Mouse (Mus musculus) heart, embryonic 11.5 days (tissue): ENCODE measurements at regions not wholly inside any gene's neighbourhood (a gene's known extent, or its start where the extent isn't known, plus 50 kb on each side); places are given as distances from the start of the nearest gene placed in this dataset.

Source experiments
- ATAC-seq: fragments of 200-750 bp; cut with Nextera tagmentation; replicated peaks from 2 replicates; pipeline ENCODE4 v1.8.0; 2017; ENCODE audit warnings: moderate library complexity; ENCODE audit not compliant: insufficient number of reproducible peaks, low FRiP score, low TSS enrichment
- H3K27ac ChIP-seq: fragments of 300-500 bp; sonication (generic); 2 replicates; pipeline ENCODE4 v1.5.1; 2014; ENCODE audit warnings: mild to moderate bottlenecking, low read depth, low read length
- H3K27me3 ChIP-seq: fragments of 300-500 bp; sonication (generic); 2 replicates; pipeline ENCODE4 v1.6.1; 2014; ENCODE audit warnings: mild to moderate bottlenecking, low read length, mixed read lengths; ENCODE audit not compliant: control insufficient read depth, insufficient read depth
- H3K36me3 ChIP-seq: fragments of 300-500 bp; sonication (generic); 2 replicates; pipeline ENCODE4 v1.6.1; 2014; ENCODE audit warnings: mild to moderate bottlenecking, low read length, moderate library complexity, mixed read lengths; ENCODE audit not compliant: control insufficient read depth, insufficient read depth
- H3K4me1 ChIP-seq: fragments of 300-500 bp; sonication (generic); 2 replicates; pipeline ENCODE4 v1.6.1; 2014; ENCODE audit warnings: low read length; ENCODE audit not compliant: control insufficient read depth, insufficient read depth
- H3K4me2 ChIP-seq: fragments of 300-500 bp; sonication (generic); 2 replicates; pipeline ENCODE4 v1.6.1; 2014; ENCODE audit warnings: mild to moderate bottlenecking, moderate library complexity
- H3K4me3 ChIP-seq: fragments of 300-500 bp; sonication (generic); 2 replicates; pipeline ENCODE4 v1.5.1; 2014; ENCODE audit warnings: low read depth, low read length
- H3K9ac ChIP-seq: fragments of 300-500 bp; sonication (generic); 2 replicates; pipeline ENCODE4 v1.6.1; 2014; ENCODE audit warnings: mild to moderate bottlenecking, low read depth, low read length, moderate library complexity
- H3K9me3 ChIP-seq: fragments of 300-500 bp; sonication (generic); replicated peaks from 2 replicates; pipeline ENCODE4 v1.6.1; 2016; ENCODE audit warnings: low read length; ENCODE audit not compliant: control insufficient read depth
- WGBS: fragments of 180-500 bp; shearing (Covaris S2); extraction: QIAGEN DNeasy Blood & Tissue Kit; methylation state at CpG from one replicate; pipeline ENCODE4 v1.1.7; 2014; ENCODE audit not compliant: insufficient replicate concordance; 5-methylcytosine and 5-hydroxymethylcytosine counted together

- Histone ChIP-seq H3K4me2 (no peak overlapping the region), H3K4me1 (no peaks in the 10 kb centered on the region), H3K9me3 (no peaks in the 10 kb centered on the region), H3K27me3 (no peaks in the 10 kb centered on the region), H3K36me3 (no peaks in the 10 kb centered on the region), H3K4me3 (no peak overlapping the region), H3K9ac (no peak overlapping the region), H3K27ac (no peak overlapping the region)
- no peak for ATAC-seq
- WGBS = 74% methylated on average over 3 of the region's 3 CpGs
Measured at GRCm38 (mm10) chr13:28457403-28457802, 200.1 kb downstream of the Gm11361 start.

DNA sequence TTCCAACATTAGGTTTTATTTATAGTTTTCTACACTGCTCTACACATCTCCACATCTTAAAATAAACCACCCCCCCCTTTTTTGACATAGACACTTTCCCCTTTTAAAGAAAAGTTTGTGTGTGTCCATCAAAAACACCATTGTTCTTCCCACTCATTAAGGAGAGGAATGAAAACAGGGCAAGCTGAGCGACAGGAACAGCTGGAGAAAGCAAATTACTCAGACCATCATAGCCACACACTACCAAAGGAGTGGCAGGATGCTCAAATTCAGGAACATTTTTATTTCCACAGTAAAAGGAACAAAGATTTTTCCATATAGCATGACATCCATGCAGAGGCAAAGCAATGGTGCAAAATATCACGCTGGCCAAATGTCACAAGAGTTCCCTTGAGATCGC, 198.6 kb downstream of the Gm11361 start:
- Histone ChIP-seq H3K4me3 (no peak overlapping the region), H3K36me3 (no peaks in the 10 kb centered on the region), H3K27ac (no peak overlapping the region), H3K9ac (no peak overlapping the region), H3K27me3 (no peaks in the 10 kb centered on the region), H3K4me2 (no peak overlapping the region), H3K4me1 (no peaks in the 10 kb centered on the region), H3K9me3 (no peaks in the 10 kb centered on the region)
- no peak for ATAC-seq
- 76% methylated on average over 3 of the region's 3 CpGs for WGBS

- no peak overlapping the region for H3K9ac ChIP-seq
- no peak overlapping the region for H3K4me3 ChIP-seq
- H3K27ac ChIP-seq = no peak overlapping the region
- H3K36me3 ChIP-seq = no peaks in the 10 kb centered on the region
- no peak overlapping the region for H3K4me2 ChIP-seq
- H3K27me3 ChIP-seq = no peaks in the 10 kb centered on the region
- H3K4me1 ChIP-seq = no peaks in the 10 kb centered on the region
- 83% methylated on average over 10 of the region's 10 CpGs for WGBS
- no peak for ATAC-seq
- H3K9me3 ChIP-seq = no peaks in the 10 kb centered on the region
Measured at GRCm38 (mm10) chr13:28455016-28455415, 197.7 kb downstream of the Gm11361 start.

DNA sequence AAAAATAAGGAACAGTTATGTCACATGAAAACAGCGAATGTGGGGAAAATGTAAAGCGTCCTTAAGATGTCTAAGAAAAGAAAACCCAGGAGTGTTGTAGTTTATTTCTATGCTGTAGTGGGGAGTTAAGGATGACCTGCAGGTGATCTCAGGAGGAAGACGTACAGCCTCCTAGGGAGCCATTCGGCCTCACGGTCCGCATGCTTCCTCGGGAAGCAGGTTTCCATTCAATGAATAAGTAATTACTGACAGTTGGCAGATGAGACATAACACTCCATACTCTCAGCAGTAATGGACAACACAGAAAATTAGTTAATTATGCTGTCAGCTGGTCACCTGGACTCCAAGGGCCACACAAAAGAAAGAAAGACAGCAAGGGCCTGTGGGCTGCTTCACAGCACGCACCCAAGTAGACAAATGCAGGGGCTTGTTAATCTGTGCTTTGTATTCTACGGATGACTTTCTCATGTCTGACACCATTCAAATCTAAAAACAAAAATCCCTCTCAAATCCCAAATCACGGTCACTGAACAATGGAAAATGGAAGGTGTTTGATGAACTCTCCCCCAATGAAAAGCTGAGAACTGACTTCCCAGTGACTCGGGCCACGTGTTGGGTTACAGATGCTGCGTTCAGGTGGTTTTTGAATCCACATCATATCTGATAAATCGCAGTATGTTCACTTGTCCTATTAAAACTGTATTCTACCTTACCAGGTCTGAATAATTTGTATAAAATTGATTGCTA, 193.5 kb downstream of the Gm11361 start:
- H3K4me3 ChIP-seq = no peak overlapping the region
- ATAC-seq = no peak
- 84% methylated on average over 14 of the region's 14 CpGs for WGBS
- H3K9me3 ChIP-seq = no peaks in the 10 kb centered on the region
- no peaks in the 10 kb centered on the region for H3K4me1 ChIP-seq
- no peaks in the 10 kb centered on the region for H3K36me3 ChIP-seq
- no peak overlapping the region for H3K27ac ChIP-seq
- no peak overlapping the region for H3K9ac ChIP-seq
- no peak overlapping the region for H3K4me2 ChIP-seq
- H3K27me3 ChIP-seq = no peaks in the 10 kb centered on the region

- no peaks in the 10 kb centered on the region for H3K4me1 ChIP-seq
- no peak overlapping the region for H3K9ac ChIP-seq
- H3K36me3 ChIP-seq = no peaks in the 10 kb centered on the region
- WGBS = 84% methylated on average over 1 of the region's 1 CpGs
- H3K4me2 ChIP-seq = no peak overlapping the region
- H3K27ac ChIP-seq = no peak overlapping the region
- H3K9me3 ChIP-seq = no peaks in the 10 kb centered on the region
- ATAC-seq = no peak
- no peak overlapping the region for H3K4me3 ChIP-seq
- no peaks in the 10 kb centered on the region for H3K27me3 ChIP-seq
Measured at GRCm38 (mm10) chr13:28449026-28449425, 191.7 kb downstream of the Gm11361 start.

DNA sequence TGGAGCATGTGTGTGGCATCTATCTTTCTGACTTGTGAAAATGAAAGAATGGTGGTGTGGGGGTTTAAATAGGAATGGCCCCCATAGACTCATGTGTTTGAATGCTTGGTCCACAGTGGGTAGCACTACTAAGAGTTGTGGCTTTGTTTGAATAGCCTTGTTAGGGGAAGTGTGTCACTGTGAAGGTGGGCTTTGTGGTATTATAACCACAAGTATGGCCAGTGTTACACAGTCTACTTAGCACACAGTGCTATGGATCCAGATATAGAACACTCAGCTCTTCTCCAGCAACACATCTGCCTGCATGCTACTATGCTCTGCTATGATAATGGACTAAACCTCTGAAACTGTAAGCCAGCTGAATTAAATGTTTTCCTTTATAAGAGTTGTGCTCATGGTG, 184.9 kb downstream of the Gm11361 start:
- Histone ChIP-seq H3K4me1 (no peaks in the 10 kb centered on the region), H3K9me3 (peaks cover 4% of the 10 kb centered on the region; the same call in 1 of the 2 replicates), H3K27me3 (no peaks in the 10 kb centered on the region), H3K36me3 (no peaks in the 10 kb centered on the region; the same call in 1 of the 2 replicates), H3K4me2 (no peak overlapping the region), H3K9ac (no peak overlapping the region), H3K27ac (no peak overlapping the region), H3K4me3 (no peak overlapping the region)
- no peak for ATAC-seq

DNA sequence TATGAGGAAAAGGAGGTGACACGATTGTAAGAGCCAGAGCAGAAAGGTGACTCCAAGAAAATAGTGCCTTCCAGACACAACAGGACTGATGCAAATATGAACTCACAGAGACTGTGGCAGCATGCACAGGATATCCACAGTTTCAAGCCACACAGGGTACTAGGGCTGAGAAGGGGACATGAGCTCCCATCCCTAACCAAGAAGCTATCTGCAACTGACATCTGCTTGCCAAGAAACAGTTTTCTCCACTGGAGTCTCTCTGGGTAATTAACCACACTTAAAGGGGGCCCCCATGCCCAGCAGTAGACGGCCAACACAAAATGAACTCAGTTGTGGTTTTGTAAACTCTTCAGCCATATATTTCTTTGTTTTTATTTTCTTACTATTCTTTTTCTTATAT, 176.1 kb downstream of the Gm11361 start:
- 72% methylated on average over 2 of the region's 2 CpGs for WGBS
- no peaks in the 10 kb centered on the region for H3K9me3 ChIP-seq
- ATAC-seq = no peak
- H3K9ac ChIP-seq = no peak overlapping the region
- H3K27ac ChIP-seq = no peak overlapping the region
- no peak overlapping the region for H3K4me2 ChIP-seq
- no peak overlapping the region for H3K4me3 ChIP-seq
- H3K36me3 ChIP-seq = no peaks in the 10 kb centered on the region
- H3K4me1 ChIP-seq = no peaks in the 10 kb centered on the region
- no peaks in the 10 kb centered on the region for H3K27me3 ChIP-seq

DNA sequence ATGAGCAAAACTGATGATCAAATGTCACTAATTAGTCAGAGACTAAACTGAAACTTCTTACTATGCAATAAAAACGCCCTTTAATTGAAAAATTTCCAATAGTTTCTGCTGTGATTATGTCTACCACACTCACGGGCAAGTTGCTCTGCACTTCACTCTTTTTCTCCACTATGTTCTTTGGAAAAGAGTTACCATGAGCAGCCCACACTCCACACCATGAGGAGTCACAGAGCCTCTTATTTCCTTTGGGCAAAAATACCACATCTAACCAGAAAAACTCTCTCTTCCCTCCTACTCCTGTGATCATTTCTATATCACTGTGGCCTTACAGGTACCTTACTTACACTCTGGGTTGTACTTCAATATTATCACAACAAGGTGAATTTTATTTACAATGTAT, 174.7 kb downstream of the Gm11361 start:
- H3K9me3 ChIP-seq = no peaks in the 10 kb centered on the region
- H3K27ac ChIP-seq = no peak overlapping the region
- WGBS = 71% methylated on average over 2 of the region's 2 CpGs
- no peak overlapping the region for H3K9ac ChIP-seq
- H3K27me3 ChIP-seq = no peaks in the 10 kb centered on the region
- no peaks in the 10 kb centered on the region for H3K4me1 ChIP-seq
- no peaks in the 10 kb centered on the region for H3K36me3 ChIP-seq
- no peak overlapping the region for H3K4me3 ChIP-seq
- ATAC-seq = no peak
- H3K4me2 ChIP-seq = no peak overlapping the region

DNA sequence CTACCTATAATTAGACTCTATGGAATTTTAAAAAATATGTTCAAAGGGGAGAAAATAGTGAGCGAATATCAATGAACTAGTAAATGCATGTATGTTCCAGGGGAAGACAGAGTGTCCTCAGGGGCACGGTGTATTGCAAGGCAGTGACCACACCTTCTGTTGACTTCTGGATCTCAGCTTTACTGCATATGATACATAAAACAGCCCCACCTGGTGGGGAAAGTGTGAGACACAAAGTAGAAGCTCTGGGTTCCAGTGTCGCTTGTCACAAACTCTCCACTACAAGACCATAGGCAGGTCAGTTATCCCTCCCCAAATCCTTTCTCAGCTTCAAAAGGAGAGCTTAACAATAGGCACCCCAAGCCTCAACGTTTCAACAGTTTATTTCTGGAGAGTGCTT, 168.8 kb downstream of the Gm11361 start:
- Histone ChIP-seq H3K4me2 (no peak overlapping the region), H3K27me3 (no peaks in the 10 kb centered on the region), H3K4me3 (no peak overlapping the region), H3K36me3 (no peaks in the 10 kb centered on the region), H3K9ac (no peak overlapping the region), H3K4me1 (peaks cover 20% of the 10 kb centered on the region), H3K9me3 (no peaks in the 10 kb centered on the region), H3K27ac (no peak overlapping the region)
- WGBS = 67% methylated on average over 4 of the region's 4 CpGs
- ATAC-seq = no peak
